Mouse (Mus musculus): ENCODE results near the gene Map4k4.

Gene Map4k4

DNA sequence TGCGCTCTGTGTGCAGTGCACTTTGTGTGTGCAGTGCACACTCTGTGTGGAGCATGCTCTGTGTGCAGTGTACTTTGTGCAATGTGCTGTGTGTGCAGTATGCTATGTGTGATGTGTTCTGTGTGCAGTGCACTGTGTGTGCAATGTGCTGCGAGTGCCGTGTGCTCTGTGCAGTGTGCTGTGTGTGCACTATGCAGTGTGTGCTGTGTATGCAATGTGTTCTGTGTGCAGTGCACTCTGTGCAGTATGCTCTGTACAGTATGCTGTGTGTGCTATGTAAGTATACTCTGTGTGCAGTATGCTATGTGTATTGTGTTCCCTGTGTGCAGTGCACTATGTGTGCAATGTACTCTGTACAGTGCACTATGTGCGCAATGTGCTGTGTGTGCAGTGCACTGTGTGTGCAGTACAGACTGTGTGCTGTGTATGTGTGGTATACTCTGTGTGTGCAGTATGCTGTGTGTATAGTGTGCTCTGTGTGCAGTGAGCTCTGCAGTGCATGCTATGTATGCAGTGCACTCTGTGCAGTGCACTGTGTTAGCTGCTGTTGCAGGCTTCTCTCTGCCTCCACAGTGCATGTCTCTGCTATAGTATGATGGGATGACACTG is 105.4 kb downstream of the Map4k4 start:
- DNase-seq, result no peak

DNA sequence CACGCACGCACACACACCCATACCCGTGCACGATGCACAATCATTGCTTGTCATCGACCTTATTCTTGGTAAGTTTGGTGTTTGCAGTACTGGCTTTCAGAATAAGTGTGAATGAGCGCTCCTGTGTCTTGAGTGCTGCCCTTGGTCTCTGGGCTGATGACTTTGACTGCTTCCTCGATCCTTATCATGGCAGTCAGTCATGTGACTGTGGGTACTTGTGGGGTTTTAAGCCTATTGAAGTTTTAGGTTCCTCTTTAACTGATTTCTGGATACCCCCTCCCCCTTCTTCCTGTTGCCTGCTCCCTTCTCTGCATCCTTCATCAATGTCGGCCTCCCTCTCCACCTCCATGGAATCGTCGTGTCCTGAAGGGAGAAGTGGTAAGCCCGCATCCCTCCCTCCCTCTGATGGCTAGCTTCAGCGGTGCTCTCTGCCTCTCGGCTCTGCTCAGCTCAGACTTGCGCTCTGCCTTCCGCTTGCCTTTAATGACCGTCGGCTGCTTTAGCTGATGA is 107.3 kb downstream of the Map4k4 start:
- DNase-seq, result no peak

DNA sequence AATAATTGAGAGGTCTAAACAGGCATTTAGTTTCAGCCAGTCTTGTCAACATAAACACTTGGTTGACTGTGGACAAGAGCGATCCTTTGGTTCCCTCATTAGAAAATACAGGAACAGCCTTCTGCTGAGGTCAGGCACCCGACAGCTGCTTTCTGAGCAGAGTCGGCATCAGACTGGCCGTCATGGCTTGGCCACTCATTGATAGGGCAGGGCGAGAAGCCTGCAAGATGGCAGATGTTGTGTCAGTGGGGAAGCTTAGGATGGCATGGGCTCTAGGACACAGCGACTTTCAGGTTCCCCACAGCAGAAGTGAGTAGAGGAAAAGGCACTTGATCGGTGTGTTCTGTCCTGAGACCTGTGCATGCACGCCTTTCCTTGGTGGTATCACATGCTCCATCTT is 112.0 kb downstream of the Map4k4 start:
- no peak for DNase-seq

DNA sequence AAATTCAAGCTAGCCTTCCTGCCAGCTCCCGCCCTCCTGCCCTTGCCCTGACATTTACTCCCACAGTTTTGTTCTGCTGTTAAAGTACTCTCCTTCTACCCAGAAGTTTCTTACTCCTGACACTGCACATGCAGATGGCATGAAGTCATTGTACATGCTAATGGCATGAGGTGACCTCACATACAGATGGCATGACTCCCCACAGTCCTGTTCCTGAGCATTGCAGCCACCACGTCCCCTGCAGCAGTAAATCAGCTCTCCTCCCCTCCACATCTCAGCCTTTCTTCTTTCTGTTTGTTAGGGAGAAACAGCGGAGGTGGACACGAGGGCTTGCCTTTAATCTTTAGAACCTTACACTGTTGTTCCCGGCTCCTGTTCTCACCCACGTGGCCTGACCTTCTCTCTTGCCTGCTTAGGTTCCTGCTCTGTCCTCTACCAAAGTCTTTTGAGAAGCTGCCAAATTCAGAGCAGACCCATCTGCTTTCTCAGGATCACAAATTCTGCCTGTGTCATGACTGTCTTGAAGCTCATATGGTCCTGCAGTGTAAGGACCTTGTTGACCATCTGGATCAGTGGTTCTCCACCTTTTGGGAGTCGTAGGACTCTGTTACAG is 114.5 kb downstream of the Map4k4 start:
- DNase-seq, result peak; percentile 42

DNA sequence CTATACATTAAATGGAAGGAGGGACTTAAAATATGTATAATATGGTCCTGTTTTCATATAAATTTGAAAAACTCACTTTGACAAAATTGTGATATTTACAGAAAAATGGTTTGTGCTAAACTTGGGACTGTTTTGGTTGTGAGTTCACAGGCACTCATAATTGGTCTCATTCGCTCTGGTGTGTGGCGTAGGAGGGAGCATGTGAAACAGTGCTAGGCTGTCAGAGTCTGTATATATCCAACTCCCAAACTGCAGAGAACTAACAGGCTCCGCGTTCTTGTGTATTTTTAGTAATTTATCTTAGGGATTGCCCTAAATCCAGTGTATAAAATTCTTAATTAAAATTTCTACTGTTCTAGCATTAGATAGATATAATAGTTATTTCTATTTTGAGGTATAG is 120.9 kb downstream of the Map4k4 start:
- DNase-seq, result no peak

DNA sequence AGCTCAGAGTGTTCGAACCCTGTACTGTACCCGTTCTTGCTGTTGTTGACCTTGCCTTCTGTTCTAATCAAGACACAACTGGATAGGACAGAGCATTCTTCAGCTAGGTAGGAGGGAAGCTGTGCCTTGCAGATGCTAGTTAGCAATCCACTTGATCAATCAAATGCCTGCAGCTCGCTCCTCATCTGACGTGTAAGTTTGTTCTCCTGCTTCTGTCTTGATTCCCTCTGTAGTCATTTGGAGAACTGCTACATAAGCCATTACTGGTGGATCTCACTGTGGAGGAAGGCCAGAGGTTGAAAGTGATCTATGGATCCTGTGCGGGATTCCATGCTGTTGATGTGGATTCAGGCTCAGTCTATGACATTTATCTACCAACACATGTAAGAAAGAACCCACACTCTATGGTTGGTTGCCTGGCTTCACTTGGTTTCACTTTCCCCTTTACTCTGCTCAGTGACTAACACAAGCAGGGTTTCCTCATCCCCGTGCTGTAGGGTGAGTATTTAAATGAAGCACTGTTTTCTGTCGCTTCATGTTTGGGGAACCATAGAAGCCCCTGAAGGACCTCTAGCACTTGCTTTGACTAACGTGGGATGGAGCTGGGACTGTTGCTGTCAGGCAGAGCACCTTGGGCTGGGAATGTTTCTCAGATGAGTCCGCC is 121.9 kb downstream of the Map4k4 start:
- no peak for DNase-seq

DNA sequence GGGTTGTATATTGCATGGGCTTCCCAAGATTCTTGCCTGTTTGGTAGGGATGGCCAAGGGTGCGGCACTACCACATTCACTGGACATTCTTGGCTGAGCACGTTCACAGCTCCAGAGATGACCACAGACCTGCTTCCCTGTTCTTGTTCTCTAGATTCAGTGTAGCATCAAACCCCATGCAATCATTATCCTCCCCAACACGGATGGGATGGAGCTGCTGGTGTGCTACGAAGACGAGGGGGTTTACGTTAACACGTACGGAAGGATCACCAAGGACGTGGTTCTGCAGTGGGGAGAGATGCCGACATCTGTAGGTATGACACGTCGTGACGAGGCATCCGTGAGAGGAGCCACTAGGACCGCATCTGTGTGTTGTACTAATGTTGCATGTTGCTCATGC is 122.5 kb downstream of the Map4k4 start:
- DNase-seq, result no peak

DNA sequence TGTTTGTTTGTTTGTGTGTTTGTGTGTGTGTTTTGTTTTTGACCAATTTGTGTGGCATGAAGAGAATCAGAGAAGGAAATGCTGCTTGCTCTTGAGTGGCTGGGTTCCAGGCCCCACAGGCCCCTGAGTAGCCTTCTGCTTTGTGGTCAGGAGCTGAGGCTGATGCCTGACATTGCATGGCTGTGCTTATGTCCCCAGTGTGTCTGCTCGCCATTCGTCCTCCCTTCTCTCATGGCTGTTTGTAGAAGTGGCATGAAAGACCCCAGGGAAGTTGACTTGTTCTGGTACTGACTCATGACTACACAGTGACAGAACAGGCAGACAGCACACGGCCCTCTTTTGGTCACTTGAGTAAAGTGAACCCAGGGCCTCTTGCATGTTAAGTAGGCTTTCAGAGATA is 123.0 kb downstream of the Map4k4 start:
- DNase-seq, result no peak

DNA sequence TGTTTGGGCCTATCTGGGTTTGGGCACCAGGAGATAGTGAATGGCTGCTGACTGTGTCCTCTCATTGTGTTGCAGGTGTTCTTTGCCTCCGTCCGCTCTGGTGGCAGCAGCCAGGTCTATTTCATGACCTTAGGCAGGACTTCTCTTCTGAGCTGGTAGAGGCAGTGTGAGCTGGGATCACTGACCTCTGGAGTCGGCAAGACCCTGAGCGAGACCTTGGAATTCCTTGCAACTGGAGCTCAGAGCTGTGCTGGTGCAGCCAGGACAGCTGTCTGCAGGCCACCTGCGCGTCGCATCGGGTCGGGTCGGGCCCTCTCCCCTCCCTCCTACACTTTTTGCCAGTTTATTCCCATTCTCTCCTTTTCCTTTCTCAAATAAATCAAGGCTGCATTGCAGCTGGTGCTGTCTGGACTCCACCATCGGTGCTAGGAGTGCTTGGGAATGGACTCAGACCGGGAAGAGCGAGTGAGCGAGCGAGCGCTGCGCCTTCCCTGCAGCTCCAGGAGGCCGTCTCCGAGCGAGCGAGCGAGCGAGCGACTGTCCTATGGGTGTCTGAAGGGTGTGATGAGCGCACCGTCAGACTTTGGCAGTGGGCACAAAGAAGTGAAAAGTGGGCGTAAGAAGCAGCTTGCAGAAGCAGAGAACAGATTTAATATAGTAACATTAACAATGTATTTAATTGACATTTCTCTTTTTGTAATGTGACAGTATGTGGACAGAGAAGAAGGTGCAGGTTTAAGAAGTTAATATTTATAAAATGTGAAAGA is 124.0 kb downstream of the Map4k4 start:
- no peak for DNase-seq

DNA sequence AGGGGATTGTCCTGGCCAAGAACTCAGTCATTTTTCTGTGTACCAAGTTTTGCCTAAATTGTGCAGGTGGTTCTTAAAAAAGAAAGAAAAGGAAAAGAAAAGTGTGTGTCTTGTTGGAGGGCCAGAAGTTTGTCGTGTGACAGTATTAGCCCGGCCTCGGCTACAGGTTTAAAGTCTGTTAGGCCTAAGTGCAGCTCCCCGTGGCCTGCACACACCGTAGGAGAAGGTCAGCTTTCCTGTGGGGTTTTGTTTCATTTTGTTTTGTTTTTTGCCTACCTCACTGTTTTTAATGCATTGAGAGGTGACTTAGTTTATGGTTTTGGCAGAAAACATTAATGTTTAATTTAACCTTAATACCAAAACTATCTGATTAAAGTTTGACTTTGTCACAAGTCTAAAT is 124.7 kb downstream of the Map4k4 start:
- no peak for DNase-seq

DNA sequence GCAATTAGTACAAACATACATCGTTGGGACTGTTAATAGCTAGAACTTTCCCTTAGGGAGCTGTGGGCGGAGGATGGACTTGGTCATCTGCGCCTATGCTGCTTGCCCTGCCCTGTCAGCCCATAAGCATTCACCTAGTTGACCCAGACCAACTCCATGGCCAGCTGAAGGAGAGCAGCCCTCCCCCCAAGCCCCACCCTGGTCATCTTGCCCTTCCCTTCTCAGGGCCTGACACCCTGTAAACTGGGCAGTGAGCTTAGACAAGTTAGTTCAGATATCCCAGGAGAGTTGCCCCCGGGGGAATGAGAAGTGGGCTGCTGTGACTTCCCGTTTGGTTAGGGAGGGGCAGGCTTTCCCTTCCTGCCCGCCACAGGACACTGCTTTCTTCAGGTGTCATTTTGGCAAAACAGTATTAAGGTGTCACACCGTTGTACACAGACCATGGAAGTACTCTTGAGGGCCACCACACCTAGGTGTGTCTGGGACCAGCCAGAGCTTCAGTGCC is 126.5 kb downstream of the Map4k4 start:
- DNase-seq, result no peak

DNA sequence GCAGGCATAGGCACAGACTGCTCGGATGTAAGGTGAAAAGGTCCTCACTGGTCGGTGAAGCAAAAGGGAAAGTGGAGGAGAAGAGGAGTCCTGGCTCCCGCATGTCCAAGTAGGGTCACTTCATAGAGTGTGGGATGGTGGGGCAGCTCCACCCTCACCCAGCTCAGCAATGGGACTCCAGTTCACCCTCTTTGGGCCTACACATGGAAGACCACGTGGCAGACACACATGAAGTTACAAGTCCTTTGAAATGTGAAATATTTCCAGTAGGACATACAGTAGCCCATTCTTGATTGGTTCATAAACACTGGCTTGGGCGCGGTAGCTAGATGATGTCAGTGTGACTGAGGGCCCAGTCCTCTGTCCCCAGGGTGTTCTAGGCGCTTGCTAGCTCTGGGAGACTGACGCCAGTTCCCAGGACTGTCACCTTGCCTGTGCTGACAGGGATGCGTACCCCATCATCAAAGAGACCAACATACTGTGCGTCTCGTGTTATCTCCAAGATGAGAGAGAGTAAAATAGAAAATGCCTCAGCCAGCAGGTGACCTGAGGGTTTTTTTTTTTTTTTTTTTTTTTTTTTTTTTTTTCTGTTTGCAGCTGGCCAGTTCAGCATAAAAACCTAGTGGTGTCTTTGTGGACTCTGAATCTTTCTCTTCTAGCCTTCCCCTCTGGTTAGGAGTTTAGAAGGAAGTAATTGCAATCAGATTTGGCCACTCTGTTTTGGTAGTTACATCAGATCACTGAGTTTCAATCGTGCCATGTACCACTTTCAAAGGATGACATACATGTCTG is 127.7 kb downstream of the Map4k4 start:
- no peak for DNase-seq

DNA sequence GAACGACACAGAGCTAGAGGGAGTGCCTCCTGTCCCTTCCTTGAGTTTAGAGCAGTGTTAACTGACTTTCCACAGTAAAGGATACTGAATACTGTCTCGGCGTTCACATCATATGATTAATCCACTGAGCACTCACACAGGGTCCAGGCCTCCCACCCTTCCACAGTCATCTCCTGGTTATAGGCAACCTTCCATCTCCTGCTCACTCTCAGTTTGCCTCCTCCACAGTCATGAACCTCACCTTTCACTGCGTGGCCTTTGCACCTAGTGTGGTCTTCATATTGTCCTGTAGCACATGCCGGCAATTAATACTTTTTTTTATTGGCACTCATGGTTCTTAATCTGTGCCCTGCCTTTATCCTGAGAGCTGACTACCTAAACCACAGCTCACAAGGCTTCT is 128.9 kb downstream of the Map4k4 start:
- no peak for DNase-seq

DNA sequence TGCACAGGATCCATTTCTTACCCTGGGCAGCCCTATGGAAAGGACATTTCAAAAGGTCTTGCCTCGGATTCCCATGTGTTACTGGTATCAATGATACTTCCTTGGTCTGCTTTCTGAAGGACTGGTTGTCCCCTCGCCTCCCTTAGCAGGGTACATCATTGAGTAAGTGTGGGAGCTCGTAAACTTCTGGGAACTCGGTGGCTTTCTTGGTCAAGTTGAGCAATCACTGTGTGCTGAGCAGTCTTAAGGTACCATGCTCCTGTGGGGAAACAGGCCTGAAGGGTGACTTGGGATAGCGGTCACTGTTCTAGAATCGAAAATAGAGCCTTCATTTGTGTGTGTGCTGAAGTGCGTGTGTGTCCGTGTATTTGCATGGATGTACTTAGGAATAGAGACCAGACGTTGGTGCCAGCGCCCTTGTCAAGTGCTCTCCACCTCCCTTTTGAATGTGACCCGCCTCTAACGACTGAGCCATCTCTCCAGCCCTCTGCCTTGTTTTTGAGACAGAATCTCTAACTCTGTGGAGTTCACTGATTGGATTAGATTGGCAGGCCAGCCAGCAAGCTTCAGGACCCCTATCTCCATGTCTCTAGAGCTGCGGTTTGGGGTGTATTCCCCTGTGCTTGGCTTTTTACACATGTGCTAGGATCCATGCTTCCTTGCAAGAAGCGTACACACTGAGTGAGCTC is 129.7 kb downstream of the Map4k4 start:
- DNase-seq, result no peak

DNA sequence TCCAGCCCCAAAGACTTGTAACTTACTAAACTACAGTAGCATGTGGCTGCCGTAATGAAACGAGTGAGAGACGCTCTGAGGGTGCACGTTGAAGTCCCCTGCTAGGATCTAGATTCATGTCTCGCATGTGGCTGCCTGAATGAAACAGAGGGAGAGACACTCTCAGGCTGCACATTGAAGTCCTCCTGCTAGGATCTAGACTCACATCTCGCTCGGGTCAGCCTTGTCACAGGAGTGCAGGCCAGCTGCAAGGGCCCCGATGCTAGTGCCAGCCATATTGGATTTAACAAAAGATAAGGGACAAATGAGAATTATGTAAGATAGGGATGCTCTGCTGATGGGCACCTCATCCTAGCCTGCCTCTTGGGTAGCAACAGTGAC is 130.3 kb downstream of the Map4k4 start:
- DNase-seq, result no peak

DNA sequence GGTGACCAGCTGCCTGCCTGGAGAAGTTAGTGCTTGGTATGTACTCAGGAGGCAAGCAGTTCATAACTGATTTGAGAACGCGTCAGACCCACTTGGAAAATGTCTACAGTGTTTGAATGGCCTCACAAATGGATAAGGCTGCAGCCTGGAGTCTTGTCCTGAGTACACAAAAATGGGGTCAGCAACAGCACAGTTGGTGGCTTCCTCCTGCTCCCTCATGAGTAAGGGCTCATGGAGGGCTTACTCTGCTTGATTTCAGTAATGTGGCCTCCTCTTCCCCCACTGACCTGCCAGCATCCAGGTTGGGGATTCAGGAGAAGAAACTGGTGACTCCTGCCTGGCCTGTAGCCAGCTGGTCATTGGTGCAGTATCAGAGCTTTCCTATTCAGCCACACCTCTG is 130.9 kb downstream of the Map4k4 start:
- DNase-seq, result no peak

DNA sequence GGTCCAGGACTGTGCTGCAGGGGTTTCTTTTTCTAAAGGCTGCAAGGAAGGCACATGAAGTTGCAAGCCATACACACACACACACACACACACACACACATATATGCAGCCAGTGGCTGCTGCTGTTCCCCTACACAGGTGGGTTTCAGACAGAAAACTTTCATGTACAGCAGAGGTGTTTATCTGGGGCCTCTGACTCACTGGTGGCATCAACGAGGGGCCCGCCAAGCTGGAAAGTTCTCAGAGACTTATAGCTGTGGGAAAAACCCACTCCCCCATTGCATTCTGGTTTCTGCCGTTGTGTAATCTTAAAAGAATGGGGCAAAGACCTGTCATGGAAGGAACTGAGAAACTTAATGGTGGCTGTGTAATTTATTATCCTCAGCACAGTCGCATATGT is 132.6 kb downstream of the Map4k4 start:
- no peak for DNase-seq

DNA sequence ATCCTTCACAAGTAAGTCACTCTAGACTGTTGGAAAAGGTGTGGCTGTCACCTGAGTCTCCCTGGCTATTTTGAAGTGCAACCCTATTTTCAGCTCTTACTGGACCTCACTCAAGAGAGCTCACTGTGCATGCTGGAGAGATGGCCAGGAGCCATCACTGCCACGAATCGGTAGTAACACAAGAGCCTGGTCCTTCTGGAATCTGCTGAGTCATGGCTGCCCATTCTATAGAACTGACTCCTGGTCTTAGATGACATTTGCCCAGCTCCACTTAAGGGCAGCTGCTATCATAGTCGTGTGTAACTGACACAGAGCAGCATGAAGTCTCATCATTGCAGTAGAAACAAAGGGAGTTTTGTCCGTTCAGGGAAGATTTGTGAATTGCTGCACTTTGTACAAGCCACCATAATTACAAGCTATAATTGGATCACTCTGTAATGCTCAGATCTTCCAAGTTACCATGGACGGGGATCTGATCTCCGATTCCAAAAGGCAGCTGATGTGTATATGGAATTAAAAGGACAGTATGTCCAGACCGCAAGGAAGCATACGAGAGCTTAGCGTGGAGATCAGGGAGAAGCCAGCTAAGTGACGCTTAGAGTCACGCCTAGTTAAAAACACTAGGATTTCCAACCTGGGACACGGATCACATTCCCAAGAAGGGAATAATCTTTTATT is 133.2 kb downstream of the Map4k4 start:
- no peak for DNase-seq

DNA sequence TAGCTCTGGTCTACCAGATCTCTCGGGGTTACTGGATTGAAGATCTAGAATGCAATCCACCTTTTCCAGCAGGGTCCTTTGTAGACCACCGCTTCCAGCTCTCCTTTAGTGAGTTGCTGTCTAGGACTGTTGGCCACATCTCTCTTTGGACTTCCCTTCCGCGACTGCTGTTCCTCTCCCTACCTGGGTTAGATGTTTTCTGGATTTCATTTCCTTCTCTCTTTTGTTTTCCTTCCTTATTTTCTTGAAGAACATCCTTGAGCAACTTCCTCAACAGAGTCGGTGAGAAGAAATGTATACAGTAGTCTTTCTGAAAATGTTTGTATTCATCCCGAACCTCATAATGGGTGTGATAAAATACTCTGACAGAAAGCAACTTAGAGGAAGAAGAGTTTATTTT is 137.1 kb downstream of the Map4k4 start:
- no peak for DNase-seq

DNA sequence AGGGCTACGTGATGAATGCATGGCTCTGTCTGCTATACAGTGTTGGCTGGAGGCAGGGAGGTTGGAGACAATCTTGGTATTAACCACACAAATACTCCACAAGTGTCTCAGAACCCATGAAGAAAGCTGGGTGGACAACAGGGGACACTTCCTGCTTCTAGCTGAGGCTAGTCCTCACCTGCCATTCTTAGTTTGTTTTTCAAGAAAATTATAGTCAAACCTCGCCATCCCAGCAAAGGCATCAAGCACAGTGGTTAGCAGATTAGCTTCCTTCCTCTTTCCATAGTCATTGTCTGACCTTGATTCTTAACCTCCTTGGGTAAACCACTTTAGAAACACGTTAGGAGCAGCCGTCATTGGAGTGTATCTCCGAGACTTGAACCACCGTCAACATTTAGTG is 145.0 kb downstream of the Map4k4 start:
- no peak for DNase-seq

DNA sequence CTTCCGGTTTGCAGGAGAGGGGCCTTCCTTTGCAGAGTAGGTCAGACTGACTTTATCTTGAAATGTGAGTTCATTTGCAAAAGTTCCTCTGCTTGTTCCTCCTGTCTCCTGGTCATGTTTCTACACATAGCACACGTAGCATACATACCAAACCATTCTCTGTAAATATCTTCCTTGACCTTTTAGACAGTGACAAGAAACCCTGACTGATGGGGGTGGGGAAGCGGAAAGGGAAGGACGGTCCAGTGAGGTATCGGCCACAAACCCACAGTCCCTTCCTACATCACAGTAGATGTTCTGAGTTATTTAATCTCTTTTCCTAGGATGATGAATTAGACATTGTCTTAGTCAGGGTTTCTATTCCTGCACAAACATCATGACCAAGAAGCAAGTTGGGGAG is 145.9 kb downstream of the Map4k4 start:
- no peak for DNase-seq

DNA sequence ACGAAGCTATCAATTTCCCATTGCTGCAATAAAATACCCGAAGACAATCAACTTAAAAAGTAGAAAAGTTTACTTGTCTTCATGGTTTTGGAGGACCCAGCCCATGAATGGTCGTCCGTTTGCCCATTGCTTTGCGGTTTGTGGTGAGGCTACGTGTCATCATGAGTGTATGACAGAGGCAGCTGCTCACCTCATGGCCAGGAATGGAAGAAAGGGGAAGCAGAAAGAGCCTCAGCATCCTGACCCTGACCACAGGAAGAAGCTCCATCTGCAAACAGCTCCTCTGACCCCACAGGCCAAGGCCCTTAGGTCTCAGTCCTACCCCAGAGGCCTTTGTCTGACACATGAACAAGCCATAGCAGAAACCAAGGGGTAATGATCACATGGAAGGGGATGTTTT is 150.4 kb downstream of the Map4k4 start:
- no peak for DNase-seq
